Mouse (Mus musculus): ENCODE data around the gene Fgfr2.

Fgfr2 gene

GRCm38 (mm10) chr7:132282161-132282560 lies 841.0 kb downstream of the Fgfr2 start:
- DNase-seq, result no peak

- DNase-seq, result no peak
Observed at GRCm38 (mm10) chr7:132281753-132282152, 841.4 kb downstream of the Fgfr2 start.

- no peak for DNase-seq
Observed at GRCm38 (mm10) chr7:132278658-132279057, 844.5 kb downstream of the Fgfr2 start.

- no peak for DNase-seq
Observed at GRCm38 (mm10) chr7:132276287-132276686, 846.9 kb downstream of the Fgfr2 start.

GRCm38 (mm10) chr7:132273741-132274513 lies 849.2 kb downstream of the Fgfr2 start:
- no peak for DNase-seq

GRCm38 (mm10) chr7:132272984-132273383 lies 850.2 kb downstream of the Fgfr2 start:
- DNase-seq, result no peak

- no peak for DNase-seq
Observed at GRCm38 (mm10) chr7:132270364-132270763, 852.8 kb downstream of the Fgfr2 start.

GRCm38 (mm10) chr7:132269661-132270060 lies 853.5 kb downstream of the Fgfr2 start:
- DNase-seq, result no peak

GRCm38 (mm10) chr7:132267721-132268498 lies 855.2 kb downstream of the Fgfr2 start:
- no peak for DNase-seq

GRCm38 (mm10) chr7:132264763-132265162 lies 858.4 kb downstream of the Fgfr2 start:
- no peak for DNase-seq

- DNase-seq, result no peak
Observed at GRCm38 (mm10) chr7:132263186-132263585, 860.0 kb downstream of the Fgfr2 start.

- DNase-seq, result no peak
Observed at GRCm38 (mm10) chr7:132262696-132263095, 860.5 kb downstream of the Fgfr2 start.

GRCm38 (mm10) chr7:132261885-132262284 lies 861.3 kb downstream of the Fgfr2 start:
- DNase-seq, result no peak

GRCm38 (mm10) chr7:132260632-132261031 lies 862.5 kb downstream of the Fgfr2 start:
- no peak for DNase-seq

- DNase-seq, result peak; percentile 57
Observed at GRCm38 (mm10) chr7:132258817-132259216, 864.3 kb downstream of the Fgfr2 start.

- DNase-seq, result no peak
Observed at GRCm38 (mm10) chr7:132258216-132258615, 864.9 kb downstream of the Fgfr2 start.

- no peak for DNase-seq
Observed at GRCm38 (mm10) chr7:132253513-132253912, 869.6 kb downstream of the Fgfr2 start.

GRCm38 (mm10) chr7:132253078-132253477 lies 870.1 kb downstream of the Fgfr2 start:
- no peak for DNase-seq

- DNase-seq, result no peak
Observed at GRCm38 (mm10) chr7:132249563-132250119, 873.5 kb downstream of the Fgfr2 start.

GRCm38 (mm10) chr7:132247567-132247966 lies 875.6 kb downstream of the Fgfr2 start:
- DNase-seq, result no peak

- DNase-seq, result no peak
Observed at GRCm38 (mm10) chr7:132247091-132247490, 876.1 kb downstream of the Fgfr2 start.

- no peak for DNase-seq
Observed at GRCm38 (mm10) chr7:132245730-132246129, 877.4 kb downstream of the Fgfr2 start.

- no peak for DNase-seq
Observed at GRCm38 (mm10) chr7:132244637-132245036, 878.5 kb downstream of the Fgfr2 start.

- no peak for DNase-seq
Observed at GRCm38 (mm10) chr7:132243225-132243624, 879.9 kb downstream of the Fgfr2 start.
